Mouse (Mus musculus) erythroid progenitor cell, adult 5-6 weeks (primary cell): ENCODE data around the gene Trpc4ap. TPM values are rescaled to one million over a fixed set of nuclear protein-coding genes. Genes with fewer than 3 reads are reported as not detected.

Source experiments
- ATAC-seq: replicated peaks from 2 replicates; pipeline ENCODE4 v1.8.0; 2016; ENCODE audit warnings: moderate number of reproducible peaks, mild to moderate bottlenecking, moderate TSS enrichment, inconsistent platforms; ENCODE audit not compliant: poor library complexity, low FRiP score, severe bottlenecking
- total RNA-seq, 2 experiments: library from RNA; stranded (forward) in 1 of 2; stranded (reverse) in 1 of 2; fragments of 150-400 nt in 1 of 2; fragments of 186-747, 209-891 nt in 1 of 2; gene quantifications; 2 replicates each; pipeline versions ENCODE4 v1.2.3 to v1.2.4; 2015 to 2017; ENCODE audit warnings: low replicate concordance in 2 of 2

The Trpc4ap gene
- total RNA-seq, 2 experiments from 2014 or later = 19.7 to 35.6 TPM

DNA sequence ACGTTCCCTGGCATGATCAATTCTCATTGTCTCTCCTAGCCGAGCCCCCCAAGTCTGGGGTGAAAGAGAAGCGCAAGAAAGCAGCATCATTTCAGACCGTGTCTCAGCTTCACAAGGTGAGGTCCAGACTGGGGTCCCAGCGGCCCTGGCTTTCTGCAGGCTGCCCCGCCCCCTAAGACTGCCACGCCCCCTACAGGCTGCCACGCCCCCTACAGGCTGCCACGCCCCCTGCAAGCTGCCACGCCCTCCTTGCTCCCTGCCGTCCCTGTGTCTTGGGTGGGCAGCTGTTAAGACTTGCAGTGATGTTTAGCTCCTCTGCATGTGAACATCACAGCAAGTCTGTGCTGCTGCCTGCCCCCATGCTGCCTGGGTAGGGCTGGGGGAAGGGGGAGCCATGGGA is 69.6 kb downstream of the Trpc4ap start:
- no peak for ATAC-seq

DNA sequence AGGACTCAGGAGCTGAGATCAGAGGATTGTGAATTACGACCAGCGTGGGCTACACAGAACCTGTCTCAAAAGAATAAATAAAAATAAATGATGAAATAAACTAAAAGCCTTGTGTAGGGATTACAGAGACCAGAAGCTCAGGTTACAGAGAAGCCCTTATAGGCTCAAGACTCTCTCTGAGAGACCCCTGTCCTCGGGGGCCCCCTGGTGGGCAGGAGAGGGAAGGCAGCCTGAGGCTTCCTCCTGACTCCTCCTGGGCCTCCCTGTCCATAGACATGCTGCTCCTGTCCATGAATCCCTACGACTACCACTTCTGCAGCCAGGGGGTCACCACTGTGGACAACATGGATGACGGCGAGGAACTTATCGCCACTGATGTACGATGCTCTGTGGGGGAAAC is 72.4 kb downstream of the Trpc4ap start:
- ATAC-seq = peak; percentile 73

DNA sequence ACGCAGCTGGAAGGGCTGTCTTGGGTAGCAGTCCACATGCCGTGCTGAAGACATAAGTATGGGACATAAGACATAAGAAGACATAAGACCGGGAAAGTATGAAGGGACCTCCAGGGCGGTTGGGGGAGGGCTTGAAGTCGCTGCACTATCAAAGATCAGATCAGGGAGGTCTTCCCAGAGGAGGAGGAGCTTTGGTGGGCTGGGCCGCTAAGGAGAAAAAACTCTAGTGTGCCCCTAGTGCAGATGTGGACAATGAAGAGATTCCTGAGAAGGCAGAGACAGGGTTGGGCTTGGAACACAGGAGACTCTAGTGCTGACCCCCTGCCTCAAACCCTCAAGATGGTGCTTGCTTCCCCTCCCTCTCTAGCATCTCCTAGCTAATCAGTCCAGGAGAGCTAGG is 75.2 kb downstream of the Trpc4ap start:
- no peak for ATAC-seq

DNA sequence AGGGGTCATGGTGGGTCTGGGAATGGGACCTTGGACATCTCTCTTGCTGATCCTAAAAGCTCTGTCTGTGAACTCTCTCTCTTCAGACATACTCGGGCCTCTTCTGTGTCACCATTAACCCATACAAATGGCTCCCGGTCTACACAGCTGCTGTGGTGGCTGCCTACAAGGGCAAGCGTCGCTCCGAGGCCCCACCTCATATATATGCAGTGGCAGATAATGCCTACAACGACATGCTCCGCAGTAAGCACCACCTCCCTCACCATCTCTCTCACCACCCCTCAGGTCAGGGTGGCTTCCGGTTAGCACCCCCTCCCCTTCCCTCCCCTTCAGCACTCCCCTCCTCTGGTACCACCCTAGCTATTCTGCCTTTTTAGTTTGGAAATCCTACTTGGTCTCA is 78.2 kb downstream of the Trpc4ap start:
- ATAC-seq = no peak

DNA sequence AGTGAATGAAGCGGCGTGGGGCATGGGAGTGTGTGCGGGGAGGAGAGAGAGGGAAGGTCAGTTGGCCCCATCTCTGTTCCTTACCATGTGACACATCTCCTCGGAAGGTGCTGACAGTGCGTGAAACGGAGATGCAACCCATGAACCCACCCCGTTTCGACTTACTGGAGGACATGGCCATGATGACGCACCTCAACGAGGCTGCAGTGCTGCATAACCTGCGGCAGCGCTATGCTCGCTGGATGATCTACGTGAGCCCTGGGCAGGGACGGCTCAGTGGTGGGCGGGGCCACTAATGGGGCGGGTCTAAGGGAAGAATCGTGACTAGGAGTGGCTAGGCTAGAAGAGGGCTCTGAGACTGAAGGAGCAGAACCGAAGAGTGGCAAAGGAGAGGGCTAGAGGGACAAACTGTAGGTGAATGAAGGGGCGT is 78.8 kb downstream of the Trpc4ap start:
- ATAC-seq = peak; percentile 95

DNA sequence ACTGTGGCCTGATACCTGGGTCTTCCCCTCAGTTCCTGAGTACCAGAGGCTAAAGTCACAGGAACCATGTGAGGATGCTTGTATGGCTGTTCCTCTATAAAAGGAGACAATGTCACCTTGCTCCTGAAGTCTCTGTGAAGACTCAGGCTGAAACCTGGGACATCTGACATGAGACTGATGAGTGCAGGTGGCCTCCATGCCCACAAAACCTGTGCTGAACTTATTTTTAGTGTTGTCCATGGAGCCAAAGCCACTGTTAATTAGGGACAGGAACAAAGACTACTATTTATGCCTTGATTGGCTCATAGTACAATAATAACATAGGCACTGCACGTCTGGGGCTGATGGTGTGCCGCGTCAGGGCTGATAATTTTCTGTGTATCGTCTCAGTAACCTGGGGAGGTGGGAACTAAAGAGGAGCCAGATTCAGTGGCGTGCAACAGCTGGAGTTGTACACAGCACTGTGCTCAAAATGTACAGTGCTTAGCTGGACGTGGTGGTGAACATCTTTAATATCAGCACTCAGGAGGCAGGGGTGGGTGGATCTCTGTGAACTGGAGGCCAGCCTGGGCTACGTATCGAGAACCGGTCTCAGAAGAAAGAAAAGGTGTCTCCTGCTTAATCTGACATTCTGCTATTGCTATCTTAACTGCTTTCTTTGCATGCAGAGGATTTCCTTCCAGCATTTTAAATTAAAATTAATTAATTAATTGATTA is 80.2 kb downstream of the Trpc4ap start:
- no peak for ATAC-seq

DNA sequence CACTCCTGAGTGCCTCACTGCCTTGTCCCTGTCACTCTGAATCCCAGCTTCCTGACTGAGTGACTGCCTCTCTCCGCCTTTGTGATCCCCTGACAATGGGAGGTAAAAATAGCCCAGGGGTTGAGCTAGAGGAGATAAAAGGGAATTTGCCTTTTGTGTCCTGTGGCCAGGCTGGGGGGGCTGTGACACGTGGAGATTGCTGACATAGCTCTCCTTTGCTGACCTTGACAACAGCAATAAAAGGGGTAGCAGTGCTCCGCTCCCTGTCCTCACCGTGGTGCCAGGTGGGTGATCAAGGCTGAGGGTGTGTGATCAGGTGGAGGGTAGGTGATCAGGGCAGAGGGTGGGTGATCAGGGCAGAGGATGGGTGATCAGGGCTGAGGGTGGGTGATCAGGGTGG is 81.2 kb downstream of the Trpc4ap start, which contains the start of gene Myh7b:
Myh7b (plus strand) TSS at position 235 of the 400 bp plus-strand sequence.
- no peak for ATAC-seq

DNA sequence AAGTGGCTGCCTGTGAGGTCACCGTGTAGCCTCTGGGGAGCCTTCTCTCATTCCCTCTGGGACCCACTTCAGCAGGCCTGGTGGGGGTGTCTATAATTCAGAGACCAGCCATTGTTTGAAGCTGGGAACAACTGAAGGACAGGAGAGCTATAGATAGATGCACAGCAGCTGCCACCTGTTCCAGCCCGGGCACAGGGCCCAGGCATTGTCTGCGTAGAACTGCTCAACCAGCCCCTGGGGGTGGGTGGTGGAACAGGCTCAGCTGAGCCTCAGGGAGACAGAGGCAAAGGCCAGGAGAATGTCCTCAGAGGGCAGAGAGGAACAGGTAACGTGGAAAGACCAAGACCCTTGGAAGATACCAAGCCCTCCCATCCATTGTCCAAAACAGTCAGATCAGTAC is 85.8 kb downstream of the Trpc4ap start:
- ATAC-seq = no peak

DNA sequence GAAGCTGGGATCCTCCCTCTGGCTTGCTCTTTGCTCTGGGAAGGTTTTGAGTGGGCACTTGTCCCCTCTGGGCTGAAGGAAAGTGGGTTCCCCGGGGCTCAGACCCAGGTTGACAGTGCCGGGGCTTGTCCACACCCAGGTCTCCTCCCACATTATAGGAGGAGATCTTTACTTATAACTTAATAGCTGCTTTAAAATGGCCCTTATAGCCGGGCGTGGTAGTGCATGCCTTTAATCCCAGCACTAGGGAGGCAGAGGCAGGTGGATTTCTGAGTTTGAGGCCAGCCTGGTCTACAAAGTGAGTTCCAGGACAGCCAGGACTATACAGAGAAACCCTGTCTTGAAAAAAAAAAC is 87.0 kb downstream of the Trpc4ap start:
- ATAC-seq = peak; percentile 81

DNA sequence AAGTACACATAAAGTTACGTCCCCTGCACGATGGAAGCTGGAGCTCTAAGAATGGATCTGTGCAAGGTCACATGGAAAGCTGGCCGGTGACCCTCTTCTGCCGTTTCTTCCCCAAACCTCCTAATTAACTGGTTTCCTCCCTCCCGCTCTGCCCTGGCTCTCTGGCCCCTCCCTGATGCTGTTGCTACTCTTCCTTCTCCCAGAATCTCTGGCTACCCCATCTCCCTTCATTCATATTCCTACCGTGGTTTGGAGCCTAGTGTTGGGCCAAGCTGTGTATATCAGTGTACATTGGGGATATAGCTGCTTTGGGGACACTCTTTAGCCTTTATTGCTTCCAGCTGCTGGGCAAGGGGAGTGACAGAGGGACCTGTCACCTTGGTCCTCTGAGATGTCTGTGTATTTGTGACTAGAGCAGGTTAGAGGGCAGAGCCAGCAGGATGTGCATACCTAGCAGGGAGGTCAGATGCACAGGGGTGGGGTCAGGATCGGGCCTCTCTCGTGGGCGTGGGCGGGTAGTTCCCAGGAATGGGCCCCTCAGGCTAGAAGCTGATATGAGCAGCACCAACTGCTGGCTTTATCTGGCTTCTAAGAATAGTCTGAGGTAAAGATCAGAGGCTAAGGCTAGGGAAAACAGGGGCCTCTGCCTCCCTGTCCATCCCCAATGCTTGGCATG is 87.5 kb downstream of the Trpc4ap start:
- ATAC-seq = peak; percentile 87

DNA sequence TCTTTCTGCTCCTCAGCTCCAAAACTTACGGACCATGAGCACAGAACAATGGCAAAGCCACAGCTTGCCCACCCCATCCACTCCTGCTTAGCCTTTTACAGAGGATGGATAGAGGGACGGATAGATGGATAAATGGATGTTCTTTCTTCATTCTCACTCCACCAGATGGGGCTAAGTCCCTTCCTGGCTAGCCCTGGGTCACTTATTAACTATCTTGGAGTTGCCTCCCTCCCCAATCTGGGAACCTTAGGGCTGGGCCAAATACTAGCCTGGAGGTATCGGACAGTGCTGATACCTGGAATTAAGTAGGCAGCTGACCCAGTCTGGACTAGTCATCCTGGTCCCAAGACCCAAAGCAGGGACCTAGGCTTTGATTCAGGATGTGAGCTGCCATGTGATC is 88.5 kb downstream of the Trpc4ap start:
- no peak for ATAC-seq

DNA sequence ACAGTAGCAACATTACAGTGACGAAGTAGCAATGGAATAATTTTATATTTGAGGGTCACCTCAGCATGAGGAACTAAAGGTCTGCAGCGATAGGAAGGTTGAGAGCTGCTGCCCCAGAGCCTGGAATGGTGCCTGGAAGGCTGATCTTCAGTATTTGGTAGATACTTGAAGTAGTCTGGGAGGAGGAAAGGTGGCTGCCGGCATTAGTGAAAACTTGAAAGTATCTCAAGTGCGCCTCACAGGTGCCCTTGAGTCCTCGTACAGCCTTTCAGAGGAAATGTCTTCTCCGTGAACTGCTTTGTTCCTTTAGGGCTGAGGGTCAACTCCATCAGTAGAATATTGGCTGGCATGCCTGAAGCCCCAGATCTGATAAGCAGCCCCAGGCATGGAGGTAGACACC is 96.7 kb downstream of the Trpc4ap start:
- ATAC-seq = no peak

DNA sequence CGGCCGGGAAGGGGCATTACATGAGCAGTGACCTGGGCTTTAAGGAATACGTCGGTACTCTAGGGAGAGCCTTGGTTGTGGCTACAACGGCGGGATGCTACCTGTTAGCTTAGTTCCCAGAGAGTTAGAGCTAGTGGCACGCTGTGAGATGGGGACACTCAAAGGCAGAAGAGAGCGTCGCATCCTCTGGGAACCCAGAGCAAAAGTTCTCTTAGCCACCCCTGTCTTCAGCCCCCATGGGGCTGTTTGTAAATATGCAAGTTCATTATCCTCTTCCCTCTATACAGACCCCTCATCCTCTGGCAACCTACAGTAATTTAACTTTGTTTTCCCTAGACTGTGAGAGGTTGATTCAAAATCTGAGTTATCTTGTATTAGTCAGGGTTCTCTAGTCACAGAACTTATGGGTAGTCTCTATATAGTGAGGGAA is 99.3 kb downstream of the Trpc4ap start:
- peak; percentile 70; the same call in 1 of the 2 replicates for ATAC-seq

DNA sequence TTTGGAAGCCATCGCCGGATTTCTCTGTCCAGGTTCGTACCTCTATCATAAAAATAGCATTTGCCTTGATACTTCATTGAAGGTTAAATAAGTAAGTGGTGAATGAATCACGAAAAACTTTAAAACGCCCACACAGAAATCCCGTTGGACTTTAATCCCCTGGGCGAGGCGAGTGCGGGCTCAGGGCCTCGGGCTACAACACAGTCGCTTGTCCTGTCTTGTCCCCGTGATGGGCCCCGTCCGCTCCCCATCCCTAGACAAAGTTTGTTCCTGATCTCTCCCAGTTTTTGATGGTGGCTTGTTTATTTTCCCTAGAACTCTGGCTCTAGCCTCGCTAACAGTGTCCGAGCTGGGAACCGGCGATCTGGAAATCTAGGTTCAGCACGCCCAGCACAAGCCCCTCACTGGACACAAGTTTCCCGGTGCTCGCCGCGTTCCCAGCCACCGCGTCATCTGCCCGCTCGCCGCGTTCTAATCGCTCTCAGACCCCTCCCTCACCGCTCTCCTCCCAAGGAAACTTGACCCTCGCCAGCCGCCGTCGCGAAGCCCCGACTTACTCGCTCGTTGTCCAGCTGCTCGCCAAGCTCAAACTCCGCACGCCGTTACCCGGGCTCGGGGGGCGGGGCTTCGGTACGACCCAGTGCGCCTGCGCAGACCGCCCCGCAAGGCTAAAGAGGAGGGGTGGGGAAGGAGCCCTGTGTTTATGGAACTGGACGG is 99.9 kb downstream of the Trpc4ap start, which contains the start of gene Gss:
Gss (minus strand) TSS at position 674 of the 717 bp plus-strand sequence.
- peak; percentile 91 for ATAC-seq

DNA sequence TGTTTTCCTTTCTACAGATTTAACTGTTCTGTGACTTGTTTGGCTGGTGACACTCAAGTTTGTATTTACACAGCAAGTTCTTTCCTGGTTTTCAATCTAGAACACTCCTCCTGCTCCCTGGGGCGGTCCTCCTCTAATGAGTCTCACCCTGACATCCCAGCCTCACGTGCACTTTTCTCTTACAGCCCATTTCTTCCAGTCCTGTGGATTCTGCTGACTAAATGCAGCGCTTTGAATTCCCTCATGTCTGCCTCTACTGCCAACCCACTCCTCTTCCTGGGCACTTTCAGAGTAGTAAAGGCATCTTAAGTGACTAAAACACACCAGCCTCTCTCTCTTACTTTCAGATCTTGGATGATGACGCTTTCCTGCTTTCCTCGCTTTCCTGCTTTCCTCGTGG is 100.5 kb downstream of the Trpc4ap start:
- ATAC-seq = no peak

DNA sequence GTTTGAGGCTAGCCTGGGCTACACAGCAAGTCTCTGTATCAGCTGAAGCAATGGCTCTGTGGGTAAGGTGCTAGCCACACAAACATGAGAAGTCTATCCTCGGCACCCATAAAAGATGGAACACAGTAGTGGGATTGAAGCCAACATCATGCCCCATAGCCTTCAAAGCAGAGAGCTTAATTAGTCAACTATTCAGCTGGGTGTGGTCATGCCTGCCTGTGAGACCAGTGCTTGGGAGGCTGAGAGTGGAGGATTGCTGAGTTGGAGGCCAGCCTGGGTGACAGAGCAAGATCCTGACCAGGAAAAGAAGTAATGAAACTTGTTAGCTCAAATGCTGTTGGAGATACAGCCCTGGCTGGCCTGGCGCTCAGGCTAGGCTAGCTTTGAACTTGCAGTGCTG is 101.3 kb downstream of the Trpc4ap start:
- no peak for ATAC-seq

DNA sequence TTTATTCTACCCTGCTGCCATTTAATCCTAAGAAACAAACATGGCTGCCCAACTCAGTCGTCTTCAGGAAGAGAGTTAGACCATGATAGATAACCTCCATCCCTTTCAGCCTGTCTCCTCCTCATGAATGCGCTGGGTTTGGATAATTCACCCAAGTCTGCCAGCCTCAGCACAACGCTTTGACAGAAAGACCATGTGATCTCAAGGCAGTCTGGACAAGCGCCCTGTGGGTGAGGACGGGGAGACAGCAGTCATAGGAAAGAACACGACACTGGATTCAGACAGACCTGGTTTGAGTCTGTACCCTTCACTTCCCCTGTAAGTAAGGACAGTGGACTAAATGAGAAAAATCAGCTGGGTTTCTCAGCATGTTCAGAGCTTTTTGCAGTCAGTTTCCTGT is 102.7 kb downstream of the Trpc4ap start:
- ATAC-seq = no peak

DNA sequence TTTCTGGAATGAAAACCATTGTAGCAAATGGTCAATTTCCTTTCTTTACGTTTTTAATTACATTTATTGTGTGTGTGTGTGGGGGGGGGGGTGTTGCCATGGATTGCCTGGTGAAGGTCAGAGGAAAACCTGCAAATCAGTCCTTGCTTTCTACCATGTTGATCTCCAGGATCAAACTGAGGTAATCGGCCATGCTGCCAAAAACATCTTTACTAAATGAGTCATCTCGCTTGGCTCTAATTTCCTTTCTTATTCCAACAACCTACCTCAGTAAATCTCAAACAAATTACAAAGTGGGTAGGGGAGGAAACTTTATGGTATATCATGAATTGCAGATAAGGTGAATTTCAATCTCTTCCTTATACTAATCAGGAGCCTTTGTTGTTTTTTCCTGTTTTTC is 104.0 kb downstream of the Trpc4ap start:
- no peak for ATAC-seq

DNA sequence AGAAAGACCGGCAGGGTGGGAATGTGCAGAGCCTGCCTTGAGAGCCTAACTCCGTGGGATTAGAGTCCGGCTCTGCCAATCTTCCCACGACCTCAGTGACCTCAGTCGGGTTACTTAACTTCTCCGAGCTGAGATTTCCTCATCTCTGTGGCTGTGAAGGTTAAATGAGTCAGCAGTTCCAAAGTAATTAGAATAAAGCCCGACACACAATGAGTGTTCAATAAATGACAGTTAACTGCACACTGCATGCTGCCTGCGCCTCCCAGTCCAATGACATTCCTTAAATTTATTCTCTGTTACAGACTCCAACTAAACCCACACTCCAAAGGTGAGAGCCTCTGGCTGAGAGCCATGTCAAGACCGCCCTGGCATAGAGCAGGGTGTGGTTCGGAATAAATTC is 106.7 kb downstream of the Trpc4ap start:
- no peak for ATAC-seq

DNA sequence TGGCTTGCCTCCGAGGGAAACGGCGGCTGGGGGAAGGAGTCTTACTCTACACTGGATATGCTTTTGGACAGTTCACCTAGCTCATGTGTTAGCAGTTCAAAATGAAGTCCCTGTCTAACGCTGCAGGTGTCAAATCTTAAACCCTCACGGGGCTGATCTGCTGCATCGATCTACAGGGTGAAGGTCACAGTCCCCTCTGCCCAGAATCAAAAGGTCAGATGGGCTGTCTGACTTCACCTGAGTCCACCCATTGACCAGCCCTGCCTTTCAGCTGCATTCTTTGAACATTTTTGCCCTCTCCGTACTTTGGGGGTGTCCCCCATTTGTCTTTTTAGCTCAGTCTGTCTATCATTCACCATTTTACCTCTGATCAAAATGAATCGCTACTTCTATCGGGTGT is 107.1 kb downstream of the Trpc4ap start:
- ATAC-seq = no peak
